Mouse (Mus musculus) limb, embryonic 10.5 days (tissue): Measurements from ENCODE around the gene N4bp2. TPM values are rescaled to one million over a fixed set of nuclear protein-coding genes. Genes with fewer than 3 reads are reported as not detected.

Experiments
- DNase-seq: peaks from one replicate; pipeline ENCODE4 v3.0.0-alpha.2; 2017; ENCODE audit warnings: low spot score
- H3K27ac ChIP-seq: fragments of 300-500 bp; sonication (generic); 2 replicates; pipeline ENCODE4 v1.5.1; 2016; ENCODE audit warnings: mild to moderate bottlenecking
- H3K27me3 ChIP-seq: fragments of 300-500 bp; sonication (generic); 2 replicates; pipeline ENCODE4 v1.6.1; 2016; ENCODE audit warnings: low read depth, mild to moderate bottlenecking; ENCODE audit not compliant: poor library complexity, severe bottlenecking
- H3K36me3 ChIP-seq: fragments of 300-500 bp; sonication (generic); 2 replicates; pipeline ENCODE4 v1.6.1; 2016; ENCODE audit warnings: mild to moderate bottlenecking, moderate library complexity
- H3K4me1 ChIP-seq: fragments of 300-500 bp; sonication (generic); 2 replicates; pipeline ENCODE4 v1.6.1; 2016
- H3K4me3 ChIP-seq: fragments of 300-500 bp; sonication (generic); 2 replicates; pipeline ENCODE4 v1.5.1; 2016; ENCODE audit warnings: mild to moderate bottlenecking, moderate library complexity
- H3K9me3 ChIP-seq: fragments of 300-500 bp; sonication (generic); replicated peaks from 2 replicates; pipeline ENCODE4 v1.6.1; 2016; ENCODE audit warnings: mild to moderate bottlenecking
- WGBS: fragments of 180-500 bp; shearing (Covaris S2); methylation state at CpG from one replicate; pipeline ENCODE4 v1.1.7; 2016; 5-methylcytosine and 5-hydroxymethylcytosine counted together
- polyA plus RNA-seq: library from polyadenylated mRNA; unstranded; fragments of >200 nt; fragmentation: Nextera tagmentation; extraction: Ambion mirVana; gene quantifications from 2 replicates; pipeline ENCODE4 v1.2.1, GENCODE M21; 2016

N4bp2 gene
- polyA plus RNA-seq, 1 experiment from 2014 or later = 39.8 TPM

- H3K27me3 ChIP-seq = no peaks in the 10 kb centered on the region
Measured at GRCm38 (mm10) chr5:65752021-65752420, 11.3 kb upstream of the N4bp2 start.

GRCm38 (mm10) chr5:65755859-65756258 lies 7.5 kb upstream of the N4bp2 start:
- H3K27ac ChIP-seq = no peak overlapping the region
- no peak overlapping the region for H3K4me3 ChIP-seq
- WGBS = 91% methylated on average over 5 of the region's 5 CpGs

More at GRCm38 (mm10) chr5:65752021-65752420, 11.3 kb upstream of the N4bp2 start:
- no peaks in the 10 kb centered on the region for H3K9me3 ChIP-seq
- no peak for DNase-seq
- H3K4me3 ChIP-seq = no peak overlapping the region
- WGBS = 28% methylated on average over 4 of the region's 4 CpGs
- H3K27ac ChIP-seq = no peak overlapping the region
- H3K36me3 ChIP-seq = no peaks in the 10 kb centered on the region
- H3K4me1 ChIP-seq = peaks cover 8% of the 10 kb centered on the region

GRCm38 (mm10) chr5:65757110-65757509 lies 6.2 kb upstream of the N4bp2 start:
- H3K9me3 ChIP-seq = no peaks in the 10 kb centered on the region
- DNase-seq = no peak
- H3K27me3 ChIP-seq = no peaks in the 10 kb centered on the region
- H3K4me1 ChIP-seq = no peaks in the 10 kb centered on the region
- H3K36me3 ChIP-seq = peaks cover 11% of the 10 kb centered on the region; the same call in 1 of the 2 replicates
- no peak overlapping the region for H3K4me3 ChIP-seq
- 74% methylated on average over 1 of the region's 1 CpGs for WGBS
- H3K27ac ChIP-seq = no peak overlapping the region

More at GRCm38 (mm10) chr5:65755859-65756258, 7.5 kb upstream of the N4bp2 start:
- peaks cover 11% of the 10 kb centered on the region; the same call in 1 of the 2 replicates for H3K36me3 ChIP-seq
- H3K27me3 ChIP-seq = no peaks in the 10 kb centered on the region
- DNase-seq = no peak
- no peaks in the 10 kb centered on the region for H3K9me3 ChIP-seq
- H3K4me1 ChIP-seq = no peaks in the 10 kb centered on the region

GRCm38 (mm10) chr5:65760041-65760440 lies 3.3 kb upstream of the N4bp2 start:
- Histone ChIP-seq H3K27me3 (no peaks in the 10 kb centered on the region), H3K36me3 (peaks cover 11% of the 10 kb centered on the region; the same call in 1 of the 2 replicates), H3K27ac (no peak overlapping the region), H3K4me3 (no peak overlapping the region), H3K9me3 (no peaks in the 10 kb centered on the region), H3K4me1 (no peaks in the 10 kb centered on the region; the same call in 1 of the 2 replicates)
- DNase-seq = no peak
- WGBS = 88% methylated on average over 4 of the region's 4 CpGs

GRCm38 (mm10) chr5:65760599-65760998 lies 2.7 kb upstream of the N4bp2 start:
- 88% methylated on average over 2 of the region's 2 CpGs for WGBS
- Histone ChIP-seq H3K27me3 (no peaks in the 10 kb centered on the region), H3K9me3 (no peaks in the 10 kb centered on the region), H3K4me3 (no peak overlapping the region), H3K27ac (no peak overlapping the region), H3K4me1 (peaks cover 3% of the 10 kb centered on the region), H3K36me3 (peaks cover 11% of the 10 kb centered on the region; the same call in 1 of the 2 replicates)
- no peak for DNase-seq

GRCm38 (mm10) chr5:65761020-65761419 lies 2.3 kb upstream of the N4bp2 start:
- Histone ChIP-seq H3K4me1 (peaks cover 4% of the 10 kb centered on the region), H3K9me3 (no peaks in the 10 kb centered on the region), H3K27ac (no peak overlapping the region), H3K27me3 (no peaks in the 10 kb centered on the region), H3K4me3 (no peak overlapping the region), H3K36me3 (peaks cover 11% of the 10 kb centered on the region; the same call in 1 of the 2 replicates)
- 86% methylated on average over 5 of the region's 5 CpGs for WGBS
- DNase-seq = no peak

GRCm38 (mm10) chr5:65761921-65762320 lies 1.4 kb upstream of the N4bp2 start:
- Histone ChIP-seq H3K4me1 (peaks cover 4% of the 10 kb centered on the region), H3K4me3 (peak overlapping the region; percentile 95; the same call in 1 of the 2 replicates), H3K9me3 (no peaks in the 10 kb centered on the region), H3K27me3 (no peaks in the 10 kb centered on the region), H3K27ac (peak overlapping the region; percentile 100), H3K36me3 (peaks cover 15% of the 10 kb centered on the region; the same call in 1 of the 2 replicates)
- DNase-seq = no peak

GRCm38 (mm10) chr5:65762686-65763085 lies 635 bp upstream of the N4bp2 start:
- peaks cover 4% of the 10 kb centered on the region for H3K4me1 ChIP-seq
- 1% methylated on average over 3 of the region's 3 CpGs for WGBS
- H3K36me3 ChIP-seq = peaks cover 17% of the 10 kb centered on the region; the same call in 1 of the 2 replicates
- no peaks in the 10 kb centered on the region for H3K9me3 ChIP-seq
- no peak for DNase-seq
- H3K27ac ChIP-seq = peak overlapping the region; percentile 100
- no peaks in the 10 kb centered on the region for H3K27me3 ChIP-seq
- peak overlapping the region; percentile 95 for H3K4me3 ChIP-seq

- Histone ChIP-seq H3K9me3 (no peaks in the 10 kb centered on the region), H3K4me3 (peak overlapping the region; percentile 95), H3K36me3 (peaks cover 21% of the 10 kb centered on the region; the same call in 1 of the 2 replicates), H3K27ac (peak overlapping the region; percentile 100), H3K27me3 (no peaks in the 10 kb centered on the region), H3K4me1 (peaks cover 4% of the 10 kb centered on the region)
- DNase-seq = peak; percentile 79
- WGBS = under 1% methylated on average over 103 of the region's 121 CpGs
Measured at GRCm38 (mm10) chr5:65763916-65764785, 830 bp downstream of the N4bp2 start.

- Histone ChIP-seq H3K4me1 (peaks cover 4% of the 10 kb centered on the region), H3K9me3 (no peaks in the 10 kb centered on the region), H3K27ac (peak overlapping the region; percentile 100), H3K4me3 (peak overlapping the region; percentile 95), H3K36me3 (peaks cover 20% of the 10 kb centered on the region; the same call in 1 of the 2 replicates), H3K27me3 (no peaks in the 10 kb centered on the region)
- DNase-seq = peak; percentile 83
- 8% methylated on average over 36 of the region's 36 CpGs for WGBS
Measured at GRCm38 (mm10) chr5:65764786-65765634, 1.7 kb downstream of the N4bp2 start.

GRCm38 (mm10) chr5:65765635-65765911 lies 2.3 kb downstream of the N4bp2 start:
- 77% methylated on average over 5 of the region's 5 CpGs for WGBS
- H3K9me3 ChIP-seq = no peaks in the 10 kb centered on the region

GRCm38 (mm10) chr5:65768007-65768406 lies 4.7 kb downstream of the N4bp2 start:
- DNase-seq = no peak
- WGBS = 96% methylated on average over 5 of the region's 5 CpGs
- Histone ChIP-seq H3K4me3 (no peak overlapping the region), H3K36me3 (peaks cover 26% of the 10 kb centered on the region), H3K9me3 (no peaks in the 10 kb centered on the region), H3K27me3 (no peaks in the 10 kb centered on the region), H3K27ac (no peak overlapping the region), H3K4me1 (peaks cover 4% of the 10 kb centered on the region)

More at GRCm38 (mm10) chr5:65765635-65765911, 2.3 kb downstream of the N4bp2 start:
- peaks cover 15% of the 10 kb centered on the region; the same call in 1 of the 2 replicates for H3K36me3 ChIP-seq
- peak overlapping the region; percentile 95 for H3K4me3 ChIP-seq
- H3K27ac ChIP-seq = peak overlapping the region; percentile 100; the same call in 1 of the 2 replicates
- no peak for DNase-seq
- H3K27me3 ChIP-seq = no peaks in the 10 kb centered on the region
- H3K4me1 ChIP-seq = peaks cover 4% of the 10 kb centered on the region
